Mouse (Mus musculus) 416B (cell line): ENCODE measurements around the gene Nck1.

Experiments used
- DNase-seq: peaks from one replicate; pipeline ENCODE4 v3.0.0; 2011; ENCODE audit warnings: low read depth

Nck1 gene

GRCm38 (mm10) chr9:100545715-100546593 lies at the start of gene Nck1:
Gene Nck1, minus strand, starts transcription at chr9:100546134.
- DNase-seq, result peak; percentile 97

- no peak for DNase-seq
These were observed 44.5 kb upstream of the Nck1 start for GRCm38 (mm10) chr9:100590462-100590861.

- DNase-seq, result no peak
These were observed 38.1 kb upstream of the Nck1 start for GRCm38 (mm10) chr9:100584031-100584430.

GRCm38 (mm10) chr9:100582883-100583575 lies 37.1 kb upstream of the Nck1 start:
- DNase-seq, result peak; percentile 90

GRCm38 (mm10) chr9:100581543-100582492 lies 35.9 kb upstream of the Nck1 start:
- peak; percentile 16 for DNase-seq

- no peak for DNase-seq
These were observed 34.3 kb upstream of the Nck1 start for GRCm38 (mm10) chr9:100580196-100580740.

- no peak for DNase-seq
These were observed 28.0 kb upstream of the Nck1 start for GRCm38 (mm10) chr9:100573942-100574341.

- DNase-seq, result no peak
These were observed 27.4 kb upstream of the Nck1 start for GRCm38 (mm10) chr9:100573300-100573699.

- no peak for DNase-seq
These were observed 25.6 kb upstream of the Nck1 start for GRCm38 (mm10) chr9:100571511-100571910.

GRCm38 (mm10) chr9:100570626-100571233 lies 24.8 kb upstream of the Nck1 start, which contains the start of gene Slc35g2:
Gene Slc35g2, minus strand, starts transcription at chr9:100571090.
- no peak for DNase-seq

GRCm38 (mm10) chr9:100569798-100570625 lies 24.1 kb upstream of the Nck1 start:
- DNase-seq, result no peak

GRCm38 (mm10) chr9:100560251-100560890 lies 14.4 kb upstream of the Nck1 start:
- peak; percentile 21 for DNase-seq

GRCm38 (mm10) chr9:100558991-100559390 lies 13.1 kb upstream of the Nck1 start:
- no peak for DNase-seq

GRCm38 (mm10) chr9:100558023-100558573 lies 12.2 kb upstream of the Nck1 start:
- DNase-seq, result no peak

- no peak for DNase-seq
These were observed 9.8 kb upstream of the Nck1 start for GRCm38 (mm10) chr9:100555686-100556085.

GRCm38 (mm10) chr9:100548313-100548712 lies 2.4 kb upstream of the Nck1 start:
- DNase-seq, result peak; percentile 53

GRCm38 (mm10) chr9:100546594-100546910 lies 618 bp upstream of the Nck1 start:
- DNase-seq, result no peak

GRCm38 (mm10) chr9:100544948-100545714 lies 803 bp downstream of the Nck1 start:
- DNase-seq, result peak; percentile 68
